Mouse (Mus musculus) embryonic facial prominence, embryonic 14.5 days (tissue): ENCODE measurements around the gene Ptpre. TPM values are rescaled to one million over a fixed set of nuclear protein-coding genes. Genes with fewer than 3 reads are reported as not detected.
A peak's percentile ranks its signal among the peaks of the same experiment; 100 is the strongest.

ENCODE experiments used
- ATAC-seq: fragments of 200-750 bp; cut with Nextera tagmentation; 2 replicates; pipeline ENCODE4 v1.8.0; 2017; ENCODE audit warnings: low read depth, moderate number of reproducible peaks, moderate TSS enrichment
- DNase-seq: peaks from one replicate; pipeline ENCODE4 v3.0.0-alpha.2; 2015; ENCODE audit warnings: low spot score
- H3K27ac ChIP-seq: fragments of 300-500 bp; sonication (generic); replicated peaks from 2 replicates; pipeline ENCODE4 v1.5.1; 2014; ENCODE audit warnings: low read depth, mild to moderate bottlenecking, low read length, moderate library complexity
- H3K27me3 ChIP-seq: fragments of 300-500 bp; sonication (generic); replicated peaks from 2 replicates; pipeline ENCODE4 v1.6.1; 2014; ENCODE audit warnings: low read length; ENCODE audit not compliant: control insufficient read depth, insufficient read depth
- H3K36me3 ChIP-seq: fragments of 300-500 bp; sonication (generic); 2 replicates; pipeline ENCODE4 v1.6.1; 2014; ENCODE audit warnings: low read length, mixed read lengths; ENCODE audit not compliant: control insufficient read depth, insufficient read depth
- H3K4me1 ChIP-seq: fragments of 300-500 bp; sonication (generic); 2 replicates; pipeline ENCODE4 v1.6.1; 2014; ENCODE audit warnings: antibody characterized with exemption, low read length; ENCODE audit not compliant: control insufficient read depth, insufficient read depth
- H3K4me2 ChIP-seq: fragments of 300-500 bp; sonication (generic); 2 replicates; pipeline ENCODE4 v1.6.1; 2014; ENCODE audit warnings: low read depth, mild to moderate bottlenecking, low read length, moderate library complexity, mixed read lengths
- H3K4me3 ChIP-seq: fragments of 300-500 bp; sonication (generic); 2 replicates; pipeline ENCODE4 v1.5.1; 2014; ENCODE audit warnings: low read depth, mild to moderate bottlenecking, low read length
- H3K9ac ChIP-seq: fragments of 300-500 bp; sonication (generic); 2 replicates; pipeline ENCODE4 v1.6.1; 2014; ENCODE audit warnings: low read depth, mild to moderate bottlenecking, low read length, moderate library complexity, mixed read lengths
- H3K9me3 ChIP-seq: fragments of 300-500 bp; sonication (generic); 2 replicates; pipeline ENCODE4 v1.6.1; 2016; ENCODE audit warnings: low read length; ENCODE audit not compliant: control insufficient read depth
- WGBS: fragments of 180-500 bp; shearing (Covaris S2); extraction: QIAGEN DNeasy Blood & Tissue Kit; methylation state at CpG from one replicate; pipeline ENCODE4 v1.1.7; 2014; 5-methylcytosine and 5-hydroxymethylcytosine counted together
- polyA plus RNA-seq: library from polyadenylated mRNA; unstranded; fragments of >200 nt; fragmentation: Nextera tagmentation; extraction: Ambion mirVana; gene quantifications from 2 replicates; pipeline ENCODE4 v1.2.1, GENCODE M21; 2014

Gene Ptpre
- polyA plus RNA-seq, 1 experiment from 2014 or later = 4.1 TPM

GRCm38 (mm10) chr7:135542235-135542634 lies 5.0 kb downstream of the Ptpre start:
- no peak overlapping the region for H3K4me2 ChIP-seq
- WGBS = 70% methylated on average over 3 of the region's 3 CpGs
- peaks cover 12% of the 10 kb centered on the region for H3K27me3 ChIP-seq
- peak; percentile 13; the same call in 1 of the 2 replicates for ATAC-seq
- H3K36me3 ChIP-seq = no peaks in the 10 kb centered on the region
- no peak overlapping the region for H3K9ac ChIP-seq
- peak; percentile 78 for DNase-seq
- H3K9me3 ChIP-seq = no peaks in the 10 kb centered on the region
- H3K27ac ChIP-seq = no peak overlapping the region
- no peak overlapping the region for H3K4me3 ChIP-seq
- peaks cover 7% of the 10 kb centered on the region; the same call in 1 of the 2 replicates for H3K4me1 ChIP-seq

- H3K27ac ChIP-seq = no peak overlapping the region
- no peaks in the 10 kb centered on the region for H3K36me3 ChIP-seq
- no peaks in the 10 kb centered on the region for H3K9me3 ChIP-seq
- no peak for ATAC-seq
- peaks cover 7% of the 10 kb centered on the region; the same call in 1 of the 2 replicates for H3K4me1 ChIP-seq
- H3K9ac ChIP-seq = no peak overlapping the region
- H3K4me2 ChIP-seq = no peak overlapping the region
- 36% methylated on average over 2 of the region's 3 CpGs for WGBS
- H3K27me3 ChIP-seq = peaks cover 12% of the 10 kb centered on the region
- no peak for DNase-seq
- no peak overlapping the region for H3K4me3 ChIP-seq
These were observed 5.8 kb downstream of the Ptpre start for GRCm38 (mm10) chr7:135543033-135543432.

GRCm38 (mm10) chr7:135544321-135544720 lies 7.0 kb downstream of the Ptpre start:
- no peaks in the 10 kb centered on the region for H3K36me3 ChIP-seq
- no peak overlapping the region for H3K4me3 ChIP-seq
- H3K9ac ChIP-seq = no peak overlapping the region
- 0 out of 2 replicates have a peak, but pooled peaks cover 3% of the 10 kb centered on the region for H3K4me1 ChIP-seq
- 88% methylated on average over 6 of the region's 6 CpGs for WGBS
- H3K27ac ChIP-seq = no peak overlapping the region
- DNase-seq = no peak
- no peak for ATAC-seq
- H3K4me2 ChIP-seq = no peak overlapping the region
- H3K27me3 ChIP-seq = 0 out of 2 replicates have a peak, but pooled peaks cover under 1% of the 10 kb centered on the region
- H3K9me3 ChIP-seq = no peaks in the 10 kb centered on the region

GRCm38 (mm10) chr7:135545957-135546356 lies 8.7 kb downstream of the Ptpre start:
- no peak overlapping the region for H3K27ac ChIP-seq
- 51% methylated on average over 7 of the region's 7 CpGs for WGBS
- no peak overlapping the region for H3K4me2 ChIP-seq

GRCm38 (mm10) chr7:135546530-135546929 lies 9.2 kb downstream of the Ptpre start:
- no peaks in the 10 kb centered on the region for H3K36me3 ChIP-seq
- no peaks in the 10 kb centered on the region for H3K9me3 ChIP-seq
- H3K4me1 ChIP-seq = 0 out of 2 replicates have a peak, but pooled peaks cover 3% of the 10 kb centered on the region
- no peak for DNase-seq
- no peak overlapping the region for H3K27ac ChIP-seq
- H3K9ac ChIP-seq = no peak overlapping the region
- H3K4me2 ChIP-seq = no peak overlapping the region
- no peak for ATAC-seq
- H3K27me3 ChIP-seq = no peaks in the 10 kb centered on the region
- H3K4me3 ChIP-seq = no peak overlapping the region
- WGBS = 46% methylated on average over 5 of the region's 5 CpGs

More at GRCm38 (mm10) chr7:135545957-135546356, 8.7 kb downstream of the Ptpre start:
- no peak overlapping the region for H3K4me3 ChIP-seq
- DNase-seq (peak; percentile 35), ATAC-seq (no peak)
- H3K4me1 ChIP-seq = 0 out of 2 replicates have a peak, but pooled peaks cover 3% of the 10 kb centered on the region
- H3K36me3 ChIP-seq = no peaks in the 10 kb centered on the region
- no peaks in the 10 kb centered on the region for H3K27me3 ChIP-seq
- no peaks in the 10 kb centered on the region for H3K9me3 ChIP-seq
- H3K9ac ChIP-seq = no peak overlapping the region

- DNase-seq = no peak
- Histone ChIP-seq H3K4me2 (no peak overlapping the region), H3K27me3 (no peaks in the 10 kb centered on the region), H3K9me3 (no peaks in the 10 kb centered on the region), H3K27ac (no peak overlapping the region), H3K4me3 (no peak overlapping the region), H3K4me1 (0 out of 2 replicates have a peak, but pooled peaks cover 3% of the 10 kb centered on the region), H3K9ac (no peak overlapping the region), H3K36me3 (no peaks in the 10 kb centered on the region)
- ATAC-seq = no peak
- WGBS = 68% methylated on average over 6 of the region's 6 CpGs
These were observed 11.2 kb downstream of the Ptpre start for GRCm38 (mm10) chr7:135548434-135548833.

GRCm38 (mm10) chr7:135551547-135551946 lies 14.3 kb downstream of the Ptpre start:
- ATAC-seq (no peak), DNase-seq (no peak)
- no peaks in the 10 kb centered on the region for H3K36me3 ChIP-seq
- H3K9ac ChIP-seq = no peak overlapping the region
- no peak overlapping the region for H3K4me2 ChIP-seq
- WGBS = 56% methylated on average over 1 of the region's 1 CpGs
- no peak overlapping the region for H3K4me3 ChIP-seq
- H3K9me3 ChIP-seq = no peaks in the 10 kb centered on the region
- H3K27me3 ChIP-seq = no peaks in the 10 kb centered on the region
- no peak overlapping the region for H3K27ac ChIP-seq
- no peaks in the 10 kb centered on the region for H3K4me1 ChIP-seq

- H3K36me3 ChIP-seq = no peaks in the 10 kb centered on the region
- no peaks in the 10 kb centered on the region for H3K27me3 ChIP-seq
- WGBS = 75% methylated on average over 3 of the region's 3 CpGs
- no peak overlapping the region for H3K27ac ChIP-seq
- no peak overlapping the region for H3K4me3 ChIP-seq
- H3K9me3 ChIP-seq = no peaks in the 10 kb centered on the region
- no peak overlapping the region for H3K4me2 ChIP-seq
- no peak overlapping the region for H3K9ac ChIP-seq
- ATAC-seq = no peak
- H3K4me1 ChIP-seq = no peaks in the 10 kb centered on the region
- no peak for DNase-seq
These were observed 16.3 kb downstream of the Ptpre start for GRCm38 (mm10) chr7:135553550-135553949.

GRCm38 (mm10) chr7:135556663-135557402 lies 19.6 kb downstream of the Ptpre start:
- Histone ChIP-seq H3K27ac (no peak overlapping the region), H3K36me3 (no peaks in the 10 kb centered on the region), H3K4me1 (no peaks in the 10 kb centered on the region), H3K9ac (no peak overlapping the region), H3K27me3 (no peaks in the 10 kb centered on the region), H3K9me3 (no peaks in the 10 kb centered on the region), H3K4me3 (no peak overlapping the region), H3K4me2 (no peak overlapping the region)
- ATAC-seq (no peak), DNase-seq (no peak)
- 86% methylated on average over 3 of the region's 3 CpGs for WGBS
